Mouse (Mus musculus): Measurements from ENCODE around the gene Capn3. TPM values are rescaled to one million over a fixed set of nuclear protein-coding genes. Genes with fewer than 3 reads are reported as not detected.

Gene Capn3
- polyA plus RNA-seq, 3 experiments from 2014 or later = 2.8 to 42.7 (median 37.9) TPM

Other genes starting within 250 kb of the Capn3 start
- not detected for gene Pla2g4e, start 210.7 kb upstream of the Capn3 start, polyA plus RNA-seq (2017; shearing (Covaris generic))
- not detected for gene Pla2g4d, start 166.8 kb upstream of the Capn3 start, polyA plus RNA-seq (2017; shearing (Covaris generic))
- 1 to 10 TPM in 2 of 3 experiments, under 1 TPM in 1; 0.80 to 2.8 (median 1.7) TPM for gene Pla2g4f, start 141.9 kb upstream of the Capn3 start, polyA plus RNA-seq (2017; shearing (Covaris generic))
- 10 to 100 TPM; 20.1 to 28.3 (median 26.7) TPM for gene Vps39, start 102.9 kb upstream of the Capn3 start, polyA plus RNA-seq (2017; shearing (Covaris generic))
- gene Ganc, start 52.1 kb upstream of the Capn3 start, polyA plus RNA-seq (2017; shearing (Covaris generic)) = 10 to 100 TPM; 10.9 to 32.3 (median 29.3) TPM
- gene Tmem87a, start 51.9 kb upstream of the Capn3 start, polyA plus RNA-seq (2017; shearing (Covaris generic)) = 10 to 100 TPM; 18.9 to 28.3 (median 24.6) TPM
- 10 to 100 TPM; 23.8 to 29.5 (median 28.5) TPM for gene Zfp106, start 107.8 kb downstream of the Capn3 start, polyA plus RNA-seq (2017; shearing (Covaris generic))
- 10 to 100 TPM; 54.6 to 67.1 (median 58.2) TPM for gene Snap23, start 111.7 kb downstream of the Capn3 start, polyA plus RNA-seq (2017; shearing (Covaris generic))
- gene Haus2, start 153.4 kb downstream of the Capn3 start, polyA plus RNA-seq (2017; shearing (Covaris generic)) = 10 to 100 TPM; 15.6 to 19.5 (median 18.0) TPM
- 10 to 100 TPM; 30.6 to 33.5 (median 33.4) TPM for gene Lrrc57, start 153.5 kb downstream of the Capn3 start, polyA plus RNA-seq (2017; shearing (Covaris generic))
- 1 to 10 TPM in 1 of 3 experiments, under 1 TPM in 2; 0.44 to 1.2 (median 0.78) TPM for gene Stard9, start 173.1 kb downstream of the Capn3 start, polyA plus RNA-seq (2017; shearing (Covaris generic))

All from inflammation-experienced regulatory T-cells, adult 6 months (primary cell).